Mouse (Mus musculus) lung, adult 2 months (tissue): Measurements from ENCODE around the gene Espn. TPM values are rescaled to one million over a fixed set of nuclear protein-coding genes. Genes with fewer than 3 reads are reported as not detected.

Source experiments
- DNase-seq: peaks from one replicate; pipeline ENCODE4 v3.0.0; 2022
- H3K4me1 ChIP-seq: fragments of 200-500 bp; 2 replicates; pipeline ENCODE4 v1.6.1; 2011; ENCODE audit warnings: low read length; ENCODE audit not compliant: control insufficient read depth, insufficient read depth
- H3K4me3 ChIP-seq: fragments of 200-500 bp; replicated peaks from 2 replicates; pipeline ENCODE3; 2011; ENCODE audit warnings: low read depth, mild to moderate bottlenecking, control low read depth, low read length; ENCODE audit errors: extremely low read depth
- CTCF ChIP-seq: fragments of 200-500 bp; IDR thresholded peaks from 2 replicates; pipeline ENCODE4 v1.5.1; 2011; ENCODE audit warnings: mild to moderate bottlenecking, low read length, control low read depth; ENCODE audit not compliant: insufficient read depth
- POLR2A ChIP-seq: fragments of 200-500 bp; IDR thresholded peaks from 2 replicates; pipeline ENCODE4 v1.6.1; 2011; ENCODE audit warnings: low read depth, mild to moderate bottlenecking, control low read depth, low read length, borderline replicate concordance; ENCODE audit errors: extremely low read depth
- WGBS: fragments of 180-500 bp; shearing (Covaris S2); methylation state at CpG from one replicate; pipeline ENCODE4 v1.1.7; 2018; 5-methylcytosine and 5-hydroxymethylcytosine counted together
- polyA plus RNA-seq: library from polyadenylated mRNA; depleted of rRNA; stranded (reverse); fragments of >200 nt; gene quantifications from 2 replicates; pipeline ENCODE4 v1.2.3, GENCODE M21; 2012

Gene Espn
- polyA plus RNA-seq, 1 experiment, result 9.8 TPM

- Histone ChIP-seq H3K4me1 (peaks cover 4% of the 10 kb centered on the region; the same call in 1 of the 2 replicates), H3K4me3 (no peak overlapping the region)
- WGBS, result 91% methylated on average over 4 of the region's 4 CpGs
- TF ChIP-seq POLR2A (no peak), CTCF (no peak)
- DNase-seq, result no peak
These were observed 41.5 kb downstream of the Espn start for GRCm38 (mm10) chr4:152110689-152111088.

- H3K4me1 ChIP-seq, result no peaks in the 10 kb centered on the region
- no peak for DNase-seq
- TF ChIP-seq POLR2A, result no peak
- no peak overlapping the region for H3K4me3 ChIP-seq
- WGBS, result 40% methylated on average over 3 of the region's 3 CpGs
These were observed 42.7 kb downstream of the Espn start for GRCm38 (mm10) chr4:152109509-152109908.

- 94% methylated on average over 5 of the region's 5 CpGs for WGBS
These were observed 43.5 kb downstream of the Espn start for GRCm38 (mm10) chr4:152108673-152109072.

DNA sequence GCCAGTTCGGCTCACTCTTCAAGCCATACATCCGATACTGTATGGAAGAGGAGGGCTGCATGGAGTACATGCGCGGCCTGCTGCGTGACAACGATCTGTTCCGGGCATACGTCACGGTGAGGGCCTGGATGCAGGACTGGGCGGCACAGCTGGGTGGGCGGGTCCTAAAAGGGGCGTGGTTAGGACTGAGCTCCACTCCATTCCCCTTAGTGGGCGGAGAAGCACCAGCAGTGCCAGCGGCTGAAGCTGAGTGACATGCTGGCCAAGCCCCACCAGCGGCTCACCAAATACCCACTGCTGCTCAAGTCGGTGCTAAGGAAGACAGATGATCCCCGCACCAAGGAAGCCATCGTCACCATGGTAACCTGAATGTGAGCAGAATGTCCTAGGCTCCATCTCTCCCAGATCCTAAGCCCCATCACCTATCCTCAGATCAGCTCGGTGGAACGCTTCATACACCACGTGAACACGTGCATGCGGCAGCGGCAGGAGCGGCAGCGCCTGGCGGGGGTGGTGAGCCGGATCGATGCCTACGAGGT, 44.1 kb downstream of the Espn start:
- Histone ChIP-seq H3K4me1 (no peaks in the 10 kb centered on the region), H3K4me3 (peak overlapping the region; percentile 64)
- TF ChIP-seq POLR2A (peak; percentile 46; the same call in 1 of the 2 replicates), CTCF (no peak)
- peak; percentile 78 for DNase-seq
- 52% methylated on average over 30 of the region's 30 CpGs for whole genome bisulfite sequencing

More at GRCm38 (mm10) chr4:152108673-152109072, 43.5 kb downstream of the Espn start:
- Histone ChIP-seq H3K4me1 (no peaks in the 10 kb centered on the region), H3K4me3 (no peak overlapping the region)
- TF ChIP-seq POLR2A (no peak), CTCF (no peak)
- DNase-seq, result no peak

GRCm38 (mm10) chr4:152107493-152107892, 44.7 kb downstream of the Espn start:
- Histone ChIP-seq H3K4me1 (no peaks in the 10 kb centered on the region), H3K4me3 (peak overlapping the region; percentile 64)
- DNase-seq, result peak; percentile 75
- 54% methylated on average over 24 of the region's 24 CpGs for WGBS
- TF ChIP-seq POLR2A (peak; percentile 42; the same call in 1 of the 2 replicates), CTCF (no peak)

GRCm38 (mm10) chr4:152106746-152107145, 45.4 kb downstream of the Espn start:
- Histone ChIP-seq H3K4me3 (no peak overlapping the region), H3K4me1 (no peaks in the 10 kb centered on the region)
- no peak for DNase-seq
- 69% methylated on average over 9 of the region's 9 CpGs for WGBS
- TF ChIP-seq CTCF (peak; percentile 9; the same call in 1 of the 2 replicates), POLR2A (no peak)

DNA sequence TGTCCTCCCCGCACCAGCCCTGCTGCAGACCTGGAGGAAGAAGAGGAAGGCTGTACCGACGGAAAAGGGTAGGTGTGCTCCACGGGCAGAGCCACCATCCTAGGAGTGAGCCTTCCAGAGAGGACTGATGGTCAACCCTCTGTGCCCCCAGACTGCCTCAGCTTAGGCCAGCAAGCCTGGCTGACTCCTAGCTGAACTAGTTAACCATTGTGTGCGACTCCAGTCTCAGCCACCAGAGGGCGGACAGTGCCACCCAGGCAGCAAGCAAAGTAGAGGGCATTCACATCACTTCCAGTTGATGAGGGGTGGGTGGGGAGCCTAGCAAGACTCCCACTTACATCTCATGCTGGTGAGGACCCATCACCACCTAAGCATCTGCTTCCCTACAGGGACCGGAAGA, 49.1 kb downstream of the Espn start:
- WGBS, result 50% methylated on average over 7 of the region's 7 CpGs
- TF ChIP-seq POLR2A (no peak), CTCF (peak; percentile 88)
- no peak overlapping the region for H3K4me3 ChIP-seq
- peak; percentile 78 for DNase-seq
- peaks cover 13% of the 10 kb centered on the region for H3K4me1 ChIP-seq

GRCm38 (mm10) chr4:152101921-152102320, 50.2 kb downstream of the Espn start:
- 93% methylated on average over 16 of the region's 16 CpGs for WGBS
- TF ChIP-seq POLR2A (no peak), CTCF (no peak)
- DNase-seq, result no peak
- peaks cover 13% of the 10 kb centered on the region for H3K4me1 ChIP-seq
- H3K4me3 ChIP-seq, result no peak overlapping the region

- WGBS, result 28% methylated on average over 7 of the region's 7 CpGs
- TF ChIP-seq CTCF (no peak), POLR2A (no peak)
- no peak for DNase-seq
- peaks cover 13% of the 10 kb centered on the region for H3K4me1 ChIP-seq
- no peak overlapping the region for H3K4me3 ChIP-seq
These were observed 51.0 kb downstream of the Espn start for GRCm38 (mm10) chr4:152101081-152101653.

- no peak for TF ChIP-seq CTCF
- no peak for TF ChIP-seq POLR2A
- peaks cover 15% of the 10 kb centered on the region for H3K4me1 ChIP-seq
- WGBS, result 46% methylated on average over 11 of the region's 11 CpGs
- H3K4me3 ChIP-seq, result no peak overlapping the region
- no peak for DNase-seq
These were observed 51.6 kb downstream of the Espn start for GRCm38 (mm10) chr4:152100541-152100940.
